Mouse (Mus musculus): ENCODE measurements around the gene Tbcc. TPM values are rescaled to one million over a fixed set of nuclear protein-coding genes. Genes with fewer than 3 reads are reported as not detected.

Gene Tbcc
- total and polyA plus RNA-seq, 2 experiments from 2014 or later = 50.7 to 61.5 TPM

DNA sequence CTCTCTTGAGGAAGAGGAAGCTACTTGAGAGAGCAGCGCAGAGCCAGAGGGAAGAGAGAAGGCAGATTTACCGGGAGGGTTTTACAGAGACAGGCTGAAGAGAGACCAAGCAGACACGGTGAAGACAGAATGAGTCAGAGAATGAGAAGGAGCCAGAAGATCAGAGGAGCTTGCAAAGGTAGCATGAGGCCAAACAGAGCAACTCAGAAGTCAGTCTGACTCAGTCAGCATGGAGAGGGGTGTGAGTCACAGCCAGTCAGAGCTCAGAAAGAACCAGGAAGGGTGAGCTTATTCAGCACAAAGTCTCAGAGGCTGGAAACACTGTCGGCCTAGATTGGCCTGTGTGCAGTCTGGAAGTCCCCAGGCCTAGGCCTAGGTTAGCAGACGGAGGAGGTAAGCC is 42.5 kb downstream of the Tbcc start:
- no peak overlapping the region for H3K9ac ChIP-seq (replicated peaks; ENCODE audit: low read length)
- no peak for TF ChIP-seq CTCF (IDR thresholded peaks at IDR 0.05; ENCODE audit: low read depth)
- no peaks in the 10 kb centered on the region for H3K9me3 ChIP-seq (ENCODE audit: low read length)
- 91% methylated on average over 5 of the region's 5 CpGs for WGBS
- H3K4me3 ChIP-seq (ENCODE audit: low read length) = no peak overlapping the region
- H3K36me3 ChIP-seq (ENCODE audit: insufficient read depth, low read length) = peaks cover 72% of the 10 kb centered on the region
- H3K27ac ChIP-seq = no peak overlapping the region
- no peak for DNase-seq (ENCODE audit: low spot score)
- H3K27me3 ChIP-seq (ENCODE audit: insufficient read depth, low read length) = no peaks in the 10 kb centered on the region
- no peak for ATAC-seq
- no peaks in the 10 kb centered on the region for H3K4me1 ChIP-seq (ENCODE audit: insufficient read depth, low read length)
- H3K4me2 ChIP-seq (ENCODE audit: low read depth, low read length) = no peak overlapping the region

DNA sequence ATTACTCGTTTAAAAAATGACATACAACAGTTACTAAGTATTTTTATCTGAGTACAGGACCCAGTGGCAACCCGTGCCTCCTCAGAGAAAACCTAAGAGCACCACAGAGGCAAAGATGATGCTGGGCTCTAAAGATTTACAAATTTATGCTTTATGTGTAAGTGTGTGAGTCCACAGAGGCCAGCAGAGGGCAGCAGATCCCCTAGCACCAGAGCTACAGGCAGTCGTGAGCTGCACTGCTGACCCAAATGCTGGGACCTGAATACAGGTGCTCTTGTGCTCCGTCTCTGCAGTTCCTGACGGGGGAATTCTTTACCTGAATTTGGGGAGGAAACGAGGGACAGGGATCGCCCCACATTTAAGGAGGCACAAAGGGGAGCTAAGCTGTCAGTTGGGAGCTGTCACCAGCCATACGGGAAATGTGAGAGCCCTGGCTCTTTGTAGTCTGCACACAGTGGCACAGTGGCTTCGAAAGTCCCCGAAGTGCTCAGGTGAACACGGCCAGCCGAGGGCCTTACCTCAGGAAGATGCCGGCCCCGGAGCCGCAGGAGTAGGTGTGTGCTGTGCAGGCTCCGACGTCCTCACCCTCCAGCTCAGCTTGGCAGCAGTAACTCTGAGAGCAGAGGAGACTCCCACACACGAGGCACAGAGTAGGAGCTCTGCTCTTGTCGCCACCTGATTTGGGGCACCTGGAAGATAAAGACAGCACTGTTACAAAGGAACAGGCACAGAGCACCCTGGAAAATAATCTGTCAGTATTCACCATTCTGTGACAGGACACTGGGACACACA is 43.3 kb downstream of the Tbcc start:
- H3K4me2 ChIP-seq (ENCODE audit: low read depth, low read length) = no peak overlapping the region
- DNase-seq (ENCODE audit: low spot score) (peak; percentile 75), ATAC-seq (peak; percentile 67; the same call in 1 of the 2 replicates)
- no peak overlapping the region for H3K4me3 ChIP-seq (ENCODE audit: low read length)
- 84% methylated on average over 19 of the region's 19 CpGs for WGBS
- no peaks in the 10 kb centered on the region for H3K9me3 ChIP-seq (ENCODE audit: low read length)
- H3K36me3 ChIP-seq (ENCODE audit: insufficient read depth, low read length) = peaks cover 75% of the 10 kb centered on the region
- peak; percentile 81 for TF ChIP-seq CTCF (IDR thresholded peaks at IDR 0.05; ENCODE audit: low read depth)
- no peak overlapping the region for H3K27ac ChIP-seq
- no peaks in the 10 kb centered on the region for H3K4me1 ChIP-seq (ENCODE audit: insufficient read depth, low read length)
- no peak overlapping the region for H3K9ac ChIP-seq (replicated peaks; ENCODE audit: low read length)
- no peaks in the 10 kb centered on the region for H3K27me3 ChIP-seq (ENCODE audit: insufficient read depth, low read length)

DNA sequence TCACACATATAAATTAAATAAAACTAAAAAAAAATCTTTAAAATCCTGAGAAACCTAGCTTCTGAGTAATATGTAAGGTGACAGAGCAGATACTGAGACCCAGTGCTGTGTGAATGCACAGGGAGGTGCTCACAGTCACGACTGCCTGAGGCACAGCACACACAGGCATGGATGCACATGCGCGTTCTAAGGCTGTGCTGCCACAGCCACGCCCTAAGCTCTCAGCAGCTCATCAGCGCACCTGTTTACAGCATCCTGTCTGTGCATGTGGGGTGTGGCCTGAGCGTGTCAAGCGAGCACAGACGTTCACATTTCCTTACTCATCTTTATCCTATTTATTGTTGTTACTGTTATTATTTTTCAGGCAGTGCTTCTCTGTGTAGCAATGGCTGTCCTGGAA is 50.0 kb downstream of the Tbcc start:
- H3K4me2 ChIP-seq (ENCODE audit: low read depth, low read length) = no peak overlapping the region
- no peaks in the 10 kb centered on the region for H3K4me1 ChIP-seq (ENCODE audit: insufficient read depth, low read length)
- H3K36me3 ChIP-seq (ENCODE audit: insufficient read depth, low read length) = peaks cover 89% of the 10 kb centered on the region
- no peaks in the 10 kb centered on the region for H3K9me3 ChIP-seq (ENCODE audit: low read length)
- DNase-seq (ENCODE audit: low spot score) = no peak
- no peak overlapping the region for H3K9ac ChIP-seq (replicated peaks; ENCODE audit: low read length)
- TF ChIP-seq CTCF (IDR thresholded peaks at IDR 0.05; ENCODE audit: low read depth) = no peak
- no peaks in the 10 kb centered on the region for H3K27me3 ChIP-seq (ENCODE audit: insufficient read depth, low read length)
- H3K4me3 ChIP-seq (ENCODE audit: low read length) = no peak overlapping the region
- H3K27ac ChIP-seq = no peak overlapping the region
- ATAC-seq = no peak
- WGBS = 91% methylated on average over 8 of the region's 8 CpGs

Other genes with a start within 250 kb of the Tbcc start
- 25.1 and 32.1 TPM in 2 replicates for gene Klc4, start 244.7 kb upstream of the Tbcc start, total RNA-seq (2014; rRNA removed)
- gene Klc4, start 244.7 kb upstream of the Tbcc start, polyA plus RNA-seq (2015; fragmentation: Nextera tagmentation; extraction: Ambion mirVana) = 23.0 and 24.0 TPM in 2 replicates
- gene Mrpl2, start 244.5 kb upstream of the Tbcc start, total RNA-seq (2014; rRNA removed) = 55.4 and 67.2 TPM in 2 replicates
- 90.2 and 95.5 TPM in 2 replicates for gene Mrpl2, start 244.5 kb upstream of the Tbcc start, polyA plus RNA-seq (2015; fragmentation: Nextera tagmentation; extraction: Ambion mirVana)
- gene Cul7, start 240.3 kb upstream of the Tbcc start, total RNA-seq (2014; rRNA removed) = 92.2 and 108 TPM in 2 replicates
- gene Cul7, start 240.3 kb upstream of the Tbcc start, polyA plus RNA-seq (2015; fragmentation: Nextera tagmentation; extraction: Ambion mirVana) = 24.9 and 26.8 TPM in 2 replicates
- gene Rrp36, start 216.3 kb upstream of the Tbcc start, total RNA-seq (2014; rRNA removed) = 26.6 and 32.7 TPM in 2 replicates
- gene Rrp36, start 216.3 kb upstream of the Tbcc start, polyA plus RNA-seq (2015; fragmentation: Nextera tagmentation; extraction: Ambion mirVana) = 56.5 and 59.1 TPM in 2 replicates
- gene Mea1, start 211.9 kb upstream of the Tbcc start, total RNA-seq (2014; rRNA removed) = 135 and 146 TPM in 2 replicates
- 312 and 325 TPM in 2 replicates for gene Mea1, start 211.9 kb upstream of the Tbcc start, polyA plus RNA-seq (2015; fragmentation: Nextera tagmentation; extraction: Ambion mirVana)
- gene Klhdc3, start 209.8 kb upstream of the Tbcc start, total RNA-seq (2014; rRNA removed) = 91.5 and 98.3 TPM in 2 replicates
- gene Klhdc3, start 209.8 kb upstream of the Tbcc start, polyA plus RNA-seq (2015; fragmentation: Nextera tagmentation; extraction: Ambion mirVana) = 172 and 179 TPM in 2 replicates
- gene Ppp2r5d, start 185.6 kb upstream of the Tbcc start, total RNA-seq (2014; rRNA removed) = 103 and 129 TPM in 2 replicates
- 79.4 and 89.6 TPM in 2 replicates for gene Ppp2r5d, start 185.6 kb upstream of the Tbcc start, polyA plus RNA-seq (2015; fragmentation: Nextera tagmentation; extraction: Ambion mirVana)
- gene Pex6, start 179.2 kb upstream of the Tbcc start, total RNA-seq (2014; rRNA removed) = 41.7 and 51.5 TPM in 2 replicates
- gene Pex6, start 179.2 kb upstream of the Tbcc start, polyA plus RNA-seq (2015; fragmentation: Nextera tagmentation; extraction: Ambion mirVana) = 18.1 and 18.8 TPM in 2 replicates
- 0.25 and 1.2 TPM in 2 replicates for gene Gnmt, start 161.5 kb upstream of the Tbcc start, total RNA-seq (2014; rRNA removed)
- gene Gnmt, start 161.5 kb upstream of the Tbcc start, polyA plus RNA-seq (2015; fragmentation: Nextera tagmentation; extraction: Ambion mirVana) = 5.6 and 6.4 TPM in 2 replicates
- gene Cnpy3, start 138.5 kb upstream of the Tbcc start, total RNA-seq (2014; rRNA removed) = 79.1 and 88.9 TPM in 2 replicates
- gene Cnpy3, start 138.5 kb upstream of the Tbcc start, polyA plus RNA-seq (2015; fragmentation: Nextera tagmentation; extraction: Ambion mirVana) = 70.9 and 72.4 TPM in 2 replicates
- not detected in 2 replicates for gene Ptcra, start 127.0 kb upstream of the Tbcc start, total RNA-seq (2014; rRNA removed)
- 0.11 and 0.42 TPM in 2 replicates for gene Ptcra, start 127.0 kb upstream of the Tbcc start, polyA plus RNA-seq (2015; fragmentation: Nextera tagmentation; extraction: Ambion mirVana)
- gene 2310039H08Rik, start 118.0 kb upstream of the Tbcc start, total RNA-seq (2014; rRNA removed) = 44.9 and 46.4 TPM in 2 replicates
- gene 2310039H08Rik, start 118.0 kb upstream of the Tbcc start, polyA plus RNA-seq (2015; fragmentation: Nextera tagmentation; extraction: Ambion mirVana) = 64.7 TPM in 2 replicates
- 39.4 and 39.8 TPM in 2 replicates for gene Rpl7l1, start 108.0 kb upstream of the Tbcc start, total RNA-seq (2014; rRNA removed)
- gene Rpl7l1, start 108.0 kb upstream of the Tbcc start, polyA plus RNA-seq (2015; fragmentation: Nextera tagmentation; extraction: Ambion mirVana) = 72.1 and 80.0 TPM in 2 replicates
- 22.9 and 23.1 TPM in 2 replicates for gene Bicral, start 32.2 kb upstream of the Tbcc start, total RNA-seq (2014; rRNA removed)
- gene Bicral, start 32.2 kb upstream of the Tbcc start, polyA plus RNA-seq (2015; fragmentation: Nextera tagmentation; extraction: Ambion mirVana) = 5.1 and 5.2 TPM in 2 replicates
- gene Prph2, start 19.8 kb downstream of the Tbcc start, total RNA-seq (2014; rRNA removed) = not detected in 2 replicates
- 0.05 TPM in 1 of 2 replicates, not detected in the other for gene Prph2, start 19.8 kb downstream of the Tbcc start, polyA plus RNA-seq (2015; fragmentation: Nextera tagmentation; extraction: Ambion mirVana)
- 20.8 and 33.0 TPM in 2 replicates for gene Ubr2, start 119.9 kb downstream of the Tbcc start, total RNA-seq (2014; rRNA removed)
- gene Ubr2, start 119.9 kb downstream of the Tbcc start, polyA plus RNA-seq (2015; fragmentation: Nextera tagmentation; extraction: Ambion mirVana) = 8.5 and 8.7 TPM in 2 replicates